Mouse (Mus musculus) ES-E14 (cell line): ENCODE measurements around the gene Pgrmc1.

ENCODE experiments used
- CHD2 ChIP-seq: IDR thresholded peaks from 2 replicates; pipeline ENCODE4 v1.6.1; 2014; ENCODE audit warnings: mild to moderate bottlenecking, low read depth, low read length, inconsistent platforms
- HCFC1 ChIP-seq: IDR thresholded peaks from 2 replicates; pipeline ENCODE4 v1.6.1; 2012; ENCODE audit warnings: low read length, inconsistent platforms, borderline replicate concordance; ENCODE audit not compliant: insufficient read depth
- ZC3H11A ChIP-seq: IDR thresholded peaks from 2 replicates; pipeline ENCODE4 v1.6.1; 2012; ENCODE audit warnings: low read depth, mild to moderate bottlenecking, inconsistent platforms, low read length, borderline replicate concordance
- ZNF384 ChIP-seq: IDR thresholded peaks from 2 replicates; pipeline ENCODE4 v1.6.1; 2012; ENCODE audit warnings: low read depth, low read length, inconsistent platforms

- no peak for TF ChIP-seq CHD2
- TF ChIP-seq ZC3H11A: no peak
- no peak for TF ChIP-seq ZNF384
- no peak for TF ChIP-seq HCFC1
Measured at GRCm38 (mm10) chrX:36602926-36603325, 4.9 kb downstream of the Pgrmc1 start.
